Mouse (Mus musculus) central nervous system, embryonic 11.5 days (tissue): ENCODE results near the gene Fam240b. TPM values are rescaled to one million over a fixed set of nuclear protein-coding genes. Genes with fewer than 3 reads are reported as not detected.

ENCODE experiments used
- polyA plus RNA-seq: library from polyadenylated mRNA; depleted of rRNA; stranded (reverse); fragments of >200 nt; gene quantifications from 2 replicates; pipeline ENCODE4 v1.2.3, GENCODE M21; 2012; rRNA removed

Fam240b gene
- not detected in 2 replicates for polyA plus RNA-seq

GRCm38 (mm10) chr13:64497692-64498091, at the start of gene Fam240b:
Gene Fam240b (minus strand): TSS chr13:64497792.

GRCm38 (mm10) chr13:64432017-64432995, 65.3 kb downstream of the Fam240b start, which contains the start of gene Cdk20:
Gene Cdk20 (plus strand): TSS chr13:64432314.

Other genes starting within 250 kb of the Fam240b start
- 9.6 and 21.5 TPM in 2 replicates for gene Cdc14b, start 222.5 kb downstream of the Fam240b start, polyA plus RNA-seq
- gene Aaed1, start 185.1 kb downstream of the Fam240b start, polyA plus RNA-seq: 9.2 and 15.2 TPM in 2 replicates
- gene Ctsl, start 126.9 kb downstream of the Fam240b start, polyA plus RNA-seq: 121 and 122 TPM in 2 replicates
- 6.0 and 10.2 TPM in 2 replicates for gene Cdk20, start 65.5 kb downstream of the Fam240b start, polyA plus RNA-seq